Mouse (Mus musculus) heart, embryonic 14.5 days (tissue): ENCODE measurements at regions not wholly inside any gene's neighbourhood (a gene's known extent, or its start where the extent isn't known, plus 50 kb on each side); places are given as distances from the start of the nearest gene placed in this dataset.

ENCODE experiments used
- ATAC-seq: fragments of 200-750 bp; cut with Nextera tagmentation; 2 replicates; pipeline ENCODE4 v1.8.0; 2017; ENCODE audit warnings: low read depth, moderate TSS enrichment; ENCODE audit not compliant: insufficient number of reproducible peaks, insufficient read depth, low FRiP score
- H3K27ac ChIP-seq, 2 experiments: fragments of 200-500 bp in 1 of 2; fragments of 300-500 bp in 1 of 2; sonication (generic) in 1 of 2; replicated peaks in 1 of 2; 2 replicates each; pipeline ENCODE4 v1.5.1; 2012 to 2014; ENCODE audit warnings: low read depth in 2 of 2, low read length in 2 of 2, control low read depth in 1 of 2, mild to moderate bottlenecking in 1 of 2, mixed read lengths in 1 of 2; ENCODE audit not compliant: control insufficient read depth in 1 of 2, insufficient read depth in 1 of 2
- H3K27me3 ChIP-seq: fragments of 300-500 bp; sonication (generic); 2 replicates; pipeline ENCODE4 v1.6.1; 2014; ENCODE audit warnings: mild to moderate bottlenecking, low read length, control low read depth; ENCODE audit not compliant: control insufficient read depth, insufficient read depth
- H3K36me3 ChIP-seq: fragments of 300-500 bp; sonication (generic); 2 replicates; pipeline ENCODE4 v1.6.1; 2014; ENCODE audit warnings: mild to moderate bottlenecking, control low read depth, low read length, mixed read lengths; ENCODE audit not compliant: control insufficient read depth, insufficient read depth
- H3K4me1 ChIP-seq, 2 experiments: fragments of 200-500 bp in 1 of 2; fragments of 300-500 bp in 1 of 2; sonication (generic) in 1 of 2; 2 replicates each; pipeline ENCODE4 v1.6.1; 2012 to 2014; ENCODE audit warnings: low read length in 2 of 2, control low read depth in 1 of 2, mixed read lengths in 1 of 2; ENCODE audit not compliant: control insufficient read depth in 2 of 2, insufficient read depth in 2 of 2
- H3K4me2 ChIP-seq: fragments of 300-500 bp; sonication (generic); 2 replicates; pipeline ENCODE4 v1.6.1; 2014; ENCODE audit warnings: mild to moderate bottlenecking, low read length
- H3K4me3 ChIP-seq, 2 experiments: fragments of 200-500 bp in 1 of 2; fragments of 300-500 bp in 1 of 2; sonication (generic) in 1 of 2; 2 replicates each; pipeline ENCODE4 v1.5.1; 2012 to 2014; ENCODE audit warnings: low read length in 2 of 2, mild to moderate bottlenecking in 2 of 2, control low read depth in 1 of 2, low read depth in 1 of 2, moderate library complexity in 1 of 2; ENCODE audit not compliant: control insufficient read depth in 1 of 2, insufficient read depth in 1 of 2
- H3K9ac ChIP-seq: fragments of 300-500 bp; sonication (generic); 2 replicates; pipeline ENCODE4 v1.6.1; 2014; ENCODE audit warnings: mild to moderate bottlenecking, low read length
- H3K9me3 ChIP-seq: fragments of 300-500 bp; sonication (generic); 2 replicates; pipeline ENCODE4 v1.6.1; 2016; ENCODE audit warnings: low read length, control low read depth; ENCODE audit not compliant: control insufficient read depth
- WGBS: fragments of 180-500 bp; shearing (Covaris S2); extraction: QIAGEN DNeasy Blood & Tissue Kit; methylation state at CpG from one replicate; pipeline ENCODE4 v1.1.7; 2014; 5-methylcytosine and 5-hydroxymethylcytosine counted together

DNA sequence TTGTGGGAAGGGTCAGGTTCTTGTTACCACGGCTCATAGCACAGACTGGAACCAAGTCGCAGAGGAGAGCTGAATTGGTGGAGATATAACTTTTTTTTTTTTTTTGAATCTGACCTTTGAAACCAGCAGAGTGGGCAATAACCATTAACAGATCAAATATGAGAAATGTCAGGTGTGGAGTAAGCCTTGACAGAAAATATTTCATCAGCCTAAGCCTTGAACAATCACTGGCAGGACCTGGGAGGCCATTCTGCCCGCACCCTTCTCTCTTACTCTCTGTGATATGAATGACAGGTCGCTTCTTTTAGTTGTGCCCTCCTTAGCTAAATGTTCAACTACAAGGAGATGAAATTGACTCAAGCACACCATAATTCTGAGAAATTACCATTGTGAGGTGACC lies 714.1 kb upstream of the Adgrl2 start:
- H3K4me3 ChIP-seq, result no peak overlapping the region
- H3K36me3 ChIP-seq, result no peaks in the 10 kb centered on the region
- no peaks in the 10 kb centered on the region for H3K9me3 ChIP-seq
- no peaks in the 10 kb centered on the region for H3K27me3 ChIP-seq
- no peaks in the 10 kb centered on the region for H3K4me1 ChIP-seq
- no peak overlapping the region for H3K4me2 ChIP-seq
- H3K9ac ChIP-seq, result no peak overlapping the region
- 92% methylated on average over 4 of the region's 4 CpGs for WGBS
- ATAC-seq, result no peak
- H3K27ac ChIP-seq, result no peak overlapping the region

DNA sequence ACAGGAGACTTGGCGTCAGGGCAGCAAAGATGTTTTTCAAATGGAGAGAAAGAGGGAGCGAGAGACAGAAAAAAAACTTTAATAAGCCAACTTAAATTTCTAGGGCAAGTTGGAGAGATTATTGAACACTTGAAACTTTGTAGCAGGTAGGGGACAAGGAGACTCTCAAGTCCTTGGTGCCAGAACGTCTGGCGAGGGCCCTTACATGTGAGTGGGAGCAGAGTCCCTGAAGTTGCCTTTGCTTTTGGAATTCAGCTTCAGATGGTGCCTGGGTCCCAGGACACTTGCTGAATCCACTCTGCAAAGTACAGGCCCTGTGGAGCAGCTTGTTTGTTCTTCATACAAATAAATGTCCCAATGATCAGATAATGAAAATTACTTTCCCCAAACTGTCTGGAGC lies 693.2 kb upstream of the Adgrl2 start:
- 75% methylated on average over 4 of the region's 4 CpGs for WGBS
- Histone ChIP-seq H3K4me3 (no peak overlapping the region), H3K27me3 (no peaks in the 10 kb centered on the region), H3K27ac (no peak overlapping the region), H3K9me3 (no peaks in the 10 kb centered on the region), H3K4me2 (no peak overlapping the region), H3K4me1 (no peaks in the 10 kb centered on the region), H3K9ac (no peak overlapping the region), H3K36me3 (no peaks in the 10 kb centered on the region)
- no peak for ATAC-seq

DNA sequence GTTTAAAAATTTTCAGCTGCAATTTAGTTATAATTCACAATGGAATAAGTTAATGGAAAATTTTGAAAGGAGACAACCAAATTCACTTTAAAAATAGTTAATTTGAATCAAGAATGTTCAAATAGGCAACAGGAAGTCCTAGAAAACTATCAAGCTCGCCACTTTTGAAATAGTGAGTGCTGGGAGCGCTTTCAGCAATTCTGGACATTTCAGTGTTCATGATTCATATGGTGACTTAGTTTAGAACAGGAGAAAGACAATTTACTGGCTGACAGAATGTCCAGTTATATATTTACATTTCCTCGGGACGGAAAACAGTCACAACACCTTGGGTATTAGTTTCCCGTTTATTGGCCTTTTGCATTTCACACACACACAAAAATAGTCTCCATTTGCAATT lies 691.9 kb upstream of the Adgrl2 start:
- Histone ChIP-seq H3K4me3 (no peak overlapping the region), H3K4me1 (no peaks in the 10 kb centered on the region), H3K36me3 (no peaks in the 10 kb centered on the region), H3K4me2 (no peak overlapping the region), H3K9me3 (no peaks in the 10 kb centered on the region), H3K27ac (no peak overlapping the region), H3K9ac (no peak overlapping the region), H3K27me3 (no peaks in the 10 kb centered on the region)
- 82% methylated on average over 5 of the region's 5 CpGs for WGBS
- no peak for ATAC-seq

DNA sequence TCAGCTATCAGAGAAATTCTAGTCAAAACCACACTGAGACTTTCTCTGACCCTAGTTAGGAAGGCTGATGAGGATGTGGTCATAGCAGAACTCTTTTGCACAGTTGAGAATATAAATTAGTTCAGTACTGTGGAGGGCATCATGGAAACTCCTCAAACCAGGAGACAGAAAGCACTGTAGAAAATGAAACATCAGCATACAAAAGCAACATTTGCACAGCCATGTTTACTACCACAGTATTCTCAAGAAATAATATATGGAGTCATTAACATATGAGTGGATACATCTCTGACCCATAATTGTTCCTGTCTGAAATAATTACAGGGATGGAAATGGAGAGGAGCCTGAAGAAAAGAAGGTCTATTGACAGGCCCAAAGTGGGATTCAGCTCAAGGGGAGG lies 683.6 kb upstream of the Adgrl2 start:
- H3K27me3 ChIP-seq, result no peaks in the 10 kb centered on the region
- H3K9ac ChIP-seq, result no peak overlapping the region
- H3K4me1 ChIP-seq, result no peaks in the 10 kb centered on the region
- peaks cover 3% of the 10 kb centered on the region; the same call in 1 of the 2 replicates for H3K9me3 ChIP-seq
- no peak for ATAC-seq
- H3K36me3 ChIP-seq, result no peaks in the 10 kb centered on the region
- H3K27ac ChIP-seq, result no peak overlapping the region
- H3K4me3 ChIP-seq, result no peak overlapping the region
- H3K4me2 ChIP-seq, result no peak overlapping the region

DNA sequence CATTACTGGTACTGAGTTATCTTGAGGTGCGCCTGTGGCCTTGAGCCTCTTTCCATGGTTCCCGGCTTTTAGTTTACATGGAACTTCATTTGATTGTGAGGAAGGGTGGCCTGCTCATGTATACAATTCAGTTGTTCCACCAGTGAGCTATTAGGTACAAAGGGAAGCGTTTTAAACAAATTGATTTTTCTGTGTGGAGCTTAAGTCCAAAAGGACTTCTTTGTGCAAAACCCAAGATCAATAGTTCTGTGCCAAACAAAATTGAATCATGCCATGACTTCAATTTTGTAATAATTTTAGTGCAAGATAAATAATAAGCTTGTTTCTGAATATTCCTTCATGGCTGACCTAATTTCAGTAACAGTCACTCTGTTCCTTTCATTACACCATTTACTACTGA lies 674.3 kb upstream of the Adgrl2 start:
- H3K9me3 ChIP-seq, result no peaks in the 10 kb centered on the region
- no peak for ATAC-seq
- no peak overlapping the region for H3K9ac ChIP-seq
- no peak overlapping the region for H3K27ac ChIP-seq
- WGBS, result 92% methylated on average over 3 of the region's 3 CpGs
- H3K4me1 ChIP-seq, result peaks cover 3 to 7% of the 10 kb centered on the region in 2 experiments; a peak in 2 of 4 replicates
- H3K4me3 ChIP-seq, result no peak overlapping the region
- H3K27me3 ChIP-seq, result no peaks in the 10 kb centered on the region
- H3K4me2 ChIP-seq, result no peak overlapping the region
- H3K36me3 ChIP-seq, result no peaks in the 10 kb centered on the region

DNA sequence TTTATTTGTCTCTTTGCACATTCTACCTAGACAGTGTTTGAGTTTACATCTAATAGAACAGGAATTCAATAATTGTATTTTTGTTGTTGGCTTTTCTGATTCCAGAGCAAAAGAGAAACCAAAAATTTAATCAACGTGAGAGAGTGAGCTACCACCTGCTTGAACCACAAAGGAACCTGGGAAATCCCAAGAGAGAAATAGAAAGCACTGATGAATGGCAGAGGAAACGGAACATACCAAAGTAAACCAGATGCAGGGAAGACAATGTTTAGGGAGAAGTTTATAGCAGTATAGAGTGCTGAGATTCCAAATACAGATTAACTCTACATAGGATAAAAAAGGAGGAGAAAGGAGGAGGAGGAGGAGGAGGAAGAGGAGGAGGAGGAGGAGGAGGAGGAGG lies 648.0 kb upstream of the Adgrl2 start:
- ATAC-seq, result no peak
- Histone ChIP-seq H3K9ac (no peak overlapping the region), H3K4me2 (no peak overlapping the region), H3K4me1 (no peaks in the 10 kb centered on the region), H3K27me3 (no peaks in the 10 kb centered on the region), H3K36me3 (no peaks in the 10 kb centered on the region), H3K4me3 (no peak overlapping the region), H3K27ac (no peak overlapping the region), H3K9me3 (peaks cover 6% of the 10 kb centered on the region)
- WGBS, result 85% methylated on average over 2 of the region's 2 CpGs

DNA sequence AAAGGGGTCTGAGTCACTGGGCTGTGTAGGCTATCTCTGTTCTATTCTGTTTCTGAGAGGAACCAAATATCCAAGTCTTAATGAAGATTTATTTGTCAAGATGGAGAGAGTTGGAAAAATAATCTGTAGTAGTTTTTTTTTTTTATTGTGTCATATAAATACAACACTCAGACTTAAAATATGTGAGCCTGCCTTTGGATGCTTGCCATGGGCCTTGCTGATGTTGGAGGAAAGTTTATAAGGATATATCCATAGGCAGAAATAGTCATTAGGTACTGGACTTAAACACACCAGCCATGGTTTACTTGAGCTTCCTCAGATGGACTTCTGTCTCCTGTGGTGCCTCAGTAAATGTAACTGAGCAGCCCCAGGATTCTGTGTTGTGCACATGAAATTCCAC lies 635.8 kb upstream of the Adgrl2 start:
- Histone ChIP-seq H3K36me3 (no peaks in the 10 kb centered on the region), H3K9me3 (no peaks in the 10 kb centered on the region), H3K4me1 (no peaks in the 10 kb centered on the region), H3K4me3 (no peak overlapping the region), H3K9ac (no peak overlapping the region), H3K27ac (no peak overlapping the region), H3K27me3 (no peaks in the 10 kb centered on the region), H3K4me2 (no peak overlapping the region)
- ATAC-seq, result no peak

DNA sequence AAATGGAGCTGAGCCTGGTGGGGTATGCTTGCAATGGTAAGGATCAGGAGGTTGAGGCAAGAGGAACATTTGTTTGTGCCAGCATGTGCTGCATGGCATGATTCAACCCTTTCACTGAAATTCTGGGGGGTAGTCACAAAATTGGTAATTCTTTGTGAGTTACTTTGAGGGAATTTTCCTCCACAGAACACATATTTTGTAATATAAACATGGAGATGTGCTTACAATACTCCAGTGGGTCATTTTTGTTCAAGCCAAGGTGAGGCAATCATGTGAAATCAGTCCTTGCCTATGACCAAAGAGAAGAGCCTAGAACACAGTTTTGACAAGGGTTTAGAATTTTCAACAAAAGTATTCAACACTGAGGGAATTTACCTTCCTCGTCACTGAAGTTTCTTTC lies 635.1 kb upstream of the Adgrl2 start:
- no peak for ATAC-seq
- 85% methylated on average over 1 of the region's 1 CpGs for WGBS
- Histone ChIP-seq H3K27me3 (no peaks in the 10 kb centered on the region), H3K27ac (no peak overlapping the region), H3K36me3 (no peaks in the 10 kb centered on the region), H3K9me3 (no peaks in the 10 kb centered on the region), H3K4me3 (no peak overlapping the region), H3K9ac (no peak overlapping the region), H3K4me2 (no peak overlapping the region), H3K4me1 (no peaks in the 10 kb centered on the region)
